Mouse (Mus musculus): ENCODE measurements around the gene Sbf2.
"Not testable (repeated sequence)": the region's sequence is repeated elsewhere in the genome, so short reads cannot be mapped to it uniquely, and the experiment has no call there.

The Sbf2 gene

GRCm38 (mm10) chr7:110565815-110566549, 48.7 kb downstream of the Sbf2 start:
- no peak for DNase-seq (ENCODE audit: low spot score)

GRCm38 (mm10) chr7:110561647-110562046, 53.1 kb downstream of the Sbf2 start:
- DNase-seq (ENCODE audit: low spot score), result no peak

- DNase-seq (ENCODE audit: low spot score), result no peak
Observed at GRCm38 (mm10) chr7:110557001-110557400, 57.7 kb downstream of the Sbf2 start.

GRCm38 (mm10) chr7:110556221-110556620, 58.5 kb downstream of the Sbf2 start:
- no peak for DNase-seq (ENCODE audit: low spot score)

- DNase-seq (ENCODE audit: low spot score), result no peak
Observed at GRCm38 (mm10) chr7:110555260-110555659, 59.5 kb downstream of the Sbf2 start.

- DNase-seq (ENCODE audit: low spot score), result no peak
Observed at GRCm38 (mm10) chr7:110548268-110548667, 66.5 kb downstream of the Sbf2 start.

GRCm38 (mm10) chr7:110543341-110543740, 71.4 kb downstream of the Sbf2 start:
- DNase-seq (ENCODE audit: low spot score), result no peak

GRCm38 (mm10) chr7:110539266-110539665, 75.5 kb downstream of the Sbf2 start:
- DNase-seq (ENCODE audit: low spot score), result no peak

- DNase-seq (ENCODE audit: low spot score), result not testable (repeated sequence)
Observed at GRCm38 (mm10) chr7:110530295-110530694, 84.4 kb downstream of the Sbf2 start.

- no peak for DNase-seq (ENCODE audit: low spot score)
Observed at GRCm38 (mm10) chr7:110525090-110525775, 89.5 kb downstream of the Sbf2 start.

GRCm38 (mm10) chr7:110516241-110517220, 98.2 kb downstream of the Sbf2 start:
- no peak for DNase-seq (ENCODE audit: low spot score)

- DNase-seq (ENCODE audit: low spot score), result no peak
Observed at GRCm38 (mm10) chr7:110514131-110514530, 100.6 kb downstream of the Sbf2 start.

- no peak for DNase-seq (ENCODE audit: low spot score)
Observed at GRCm38 (mm10) chr7:110498653-110499052, 116.1 kb downstream of the Sbf2 start.

- no peak for DNase-seq (ENCODE audit: low spot score)
Observed at GRCm38 (mm10) chr7:110491038-110491437, 123.7 kb downstream of the Sbf2 start.

GRCm38 (mm10) chr7:110485051-110485450, 129.7 kb downstream of the Sbf2 start:
- no peak for DNase-seq (ENCODE audit: low spot score)

GRCm38 (mm10) chr7:110470987-110471386, 143.7 kb downstream of the Sbf2 start:
- no peak for DNase-seq (ENCODE audit: low spot score)

- DNase-seq (ENCODE audit: low spot score), result no peak
Observed at GRCm38 (mm10) chr7:110463471-110463870, 151.3 kb downstream of the Sbf2 start.

- DNase-seq (ENCODE audit: low spot score), result no peak
Observed at GRCm38 (mm10) chr7:110432301-110432700, 182.4 kb downstream of the Sbf2 start.

- no peak for DNase-seq (ENCODE audit: low spot score)
Observed at GRCm38 (mm10) chr7:110416318-110416717, 198.4 kb downstream of the Sbf2 start.

- no peak for DNase-seq (ENCODE audit: low spot score)
Observed at GRCm38 (mm10) chr7:110414276-110414675, 200.4 kb downstream of the Sbf2 start.

GRCm38 (mm10) chr7:110402092-110402491, 212.6 kb downstream of the Sbf2 start:
- DNase-seq (ENCODE audit: low spot score), result no peak

GRCm38 (mm10) chr7:110392576-110392975, 222.1 kb downstream of the Sbf2 start:
- no peak for DNase-seq (ENCODE audit: low spot score)

Measured in testis, postnatal 14 days (tissue).